Mouse (Mus musculus) lung, postnatal 0 days (tissue): ENCODE data around the gene Treml1.

Experiments used
- CTCF ChIP-seq: IDR thresholded peaks from 2 replicates; pipeline ENCODE4 v1.5.1; 2016; ENCODE audit warnings: antibody characterized with exemption, mild to moderate bottlenecking
- EP300 ChIP-seq: IDR thresholded peaks from 2 replicates; pipeline ENCODE4 v1.6.1; 2016; ENCODE audit warnings: antibody characterized with exemption, mild to moderate bottlenecking, control low read depth

GRCm38 (mm10) chr17:48365511-48366155, 5.9 kb downstream of the Treml1 start:
- TF ChIP-seq CTCF (no peak), EP300 (no peak)
